Mouse (Mus musculus) midbrain, embryonic 14.5 days (tissue): ENCODE results near the gene Arglu1. TPM values are rescaled to one million over a fixed set of nuclear protein-coding genes. Genes with fewer than 3 reads are reported as not detected.

Experiments used
- ATAC-seq: fragments of 200-750 bp; cut with Nextera tagmentation; 2 replicates; pipeline ENCODE4 v1.8.0; 2017; ENCODE audit warnings: moderate number of reproducible peaks, moderate library complexity; ENCODE audit not compliant: low FRiP score, low TSS enrichment
- DNase-seq: peaks from one replicate; pipeline ENCODE4 v3.0.0-alpha.2; 2015
- H3K27ac ChIP-seq: fragments of 300-500 bp; sonication (generic); replicated peaks from 2 replicates; pipeline ENCODE4 v1.5.1; 2014; ENCODE audit warnings: mild to moderate bottlenecking, low read depth, low read length, moderate library complexity
- H3K27me3 ChIP-seq: fragments of 300-500 bp; sonication (generic); 2 replicates; pipeline ENCODE4 v1.6.1; 2014; ENCODE audit warnings: low read length, control low read depth, mixed read lengths; ENCODE audit not compliant: control insufficient read depth, insufficient read depth
- H3K36me3 ChIP-seq: fragments of 300-500 bp; sonication (generic); 2 replicates; pipeline ENCODE4 v1.6.1; 2014; ENCODE audit warnings: low read length, control low read depth; ENCODE audit not compliant: control insufficient read depth, insufficient read depth
- H3K4me1 ChIP-seq: fragments of 300-500 bp; sonication (generic); 2 replicates; pipeline ENCODE4 v1.6.1; 2014; ENCODE audit warnings: mild to moderate bottlenecking, antibody characterized with exemption, low read length, control low read depth; ENCODE audit not compliant: control insufficient read depth, insufficient read depth
- H3K4me2 ChIP-seq: fragments of 300-500 bp; sonication (generic); 2 replicates; pipeline ENCODE4 v1.6.1; 2014; ENCODE audit warnings: mild to moderate bottlenecking, low read length, moderate library complexity
- H3K4me3 ChIP-seq: fragments of 300-500 bp; sonication (generic); replicated peaks from 2 replicates; pipeline ENCODE4 v1.5.1; 2014; ENCODE audit warnings: low read depth, low read length
- H3K9ac ChIP-seq: fragments of 300-500 bp; sonication (generic); replicated peaks from 2 replicates; pipeline ENCODE4 v1.6.1; 2014; ENCODE audit warnings: mild to moderate bottlenecking, low read length, moderate library complexity
- H3K9me3 ChIP-seq: fragments of 300-500 bp; sonication (generic); 2 replicates; pipeline ENCODE4 v1.6.1; 2016; ENCODE audit warnings: low read length, control low read depth, mixed read lengths; ENCODE audit not compliant: control insufficient read depth
- WGBS: fragments of 180-500 bp; shearing (Covaris S2); extraction: QIAGEN DNeasy Blood & Tissue Kit; methylation state at CpG from one replicate; pipeline ENCODE4 v1.1.7; 2014; 5-methylcytosine and 5-hydroxymethylcytosine counted together
- polyA plus RNA-seq: library from polyadenylated mRNA; unstranded; fragments of >200 nt; fragmentation: Nextera tagmentation; extraction: Ambion mirVana; gene quantifications from 2 replicates; pipeline ENCODE4 v1.2.1, GENCODE M21; 2014

Arglu1 gene
- polyA plus RNA-seq, 1 experiment from 2014 or later: 179 TPM

DNA sequence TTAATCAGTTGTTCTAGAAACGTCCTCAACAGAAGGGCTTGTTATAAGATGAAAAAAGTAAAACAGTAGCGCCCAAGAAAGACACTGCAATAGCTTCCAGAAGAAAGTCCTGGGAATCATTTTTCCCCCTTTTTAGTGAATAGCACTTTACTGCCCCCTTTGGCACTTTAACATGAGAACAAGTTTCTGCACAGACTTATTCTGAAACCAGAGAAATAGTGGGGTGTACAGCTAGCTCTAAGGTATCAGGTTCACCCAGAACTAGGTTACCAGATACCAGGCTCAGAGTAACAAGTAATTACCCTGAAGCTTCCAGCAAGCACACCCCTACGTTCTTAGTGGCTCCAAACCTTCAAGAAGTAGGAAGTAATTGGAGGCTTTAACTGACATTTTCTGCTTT is 43.0 kb downstream of the Arglu1 start:
- no peak overlapping the region for H3K4me2 ChIP-seq
- no peaks in the 10 kb centered on the region for H3K36me3 ChIP-seq
- ATAC-seq: no peak
- peaks cover 77% of the 10 kb centered on the region for H3K27me3 ChIP-seq
- DNase-seq: peak; percentile 64
- no peak overlapping the region for H3K27ac ChIP-seq
- H3K4me3 ChIP-seq: no peak overlapping the region
- 0 out of 2 replicates have a peak, but pooled peaks cover 2% of the 10 kb centered on the region for H3K4me1 ChIP-seq
- WGBS: 78% methylated on average over 3 of the region's 3 CpGs
- H3K9ac ChIP-seq: no peak overlapping the region
- no peaks in the 10 kb centered on the region for H3K9me3 ChIP-seq

DNA sequence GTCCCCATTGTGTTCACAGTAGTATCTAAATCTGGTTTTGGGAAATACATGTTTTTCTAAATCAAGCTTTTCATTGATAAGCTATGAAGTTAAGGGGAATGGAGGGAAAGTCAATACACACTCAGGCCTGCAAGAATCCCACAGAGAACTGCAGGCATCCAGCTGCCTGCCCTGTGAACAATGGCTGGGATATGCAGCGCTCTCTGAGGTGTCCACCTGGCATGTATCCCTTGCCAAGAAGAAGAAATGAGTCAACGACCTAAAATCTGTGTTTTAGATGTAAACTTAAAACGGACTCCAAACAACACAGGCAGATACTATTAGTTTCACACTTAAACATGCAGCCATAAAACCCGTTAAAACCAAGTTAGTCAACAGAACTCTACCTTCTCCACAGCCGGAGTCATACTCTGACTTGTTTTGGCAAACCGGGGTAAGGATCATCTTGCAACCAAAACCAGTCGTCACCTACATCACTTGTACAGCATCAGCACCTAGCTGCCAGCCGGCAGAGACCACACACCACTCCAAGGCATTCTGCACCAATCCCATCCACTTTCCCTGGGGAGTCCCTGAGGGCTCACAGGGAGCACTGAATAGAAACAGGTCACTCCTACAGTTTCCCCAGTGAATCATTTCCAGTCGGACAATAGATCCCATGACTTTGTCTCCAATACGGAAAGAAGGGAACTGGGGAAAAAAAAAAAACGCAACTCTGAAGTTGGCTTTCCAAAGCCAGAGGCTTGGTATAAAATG is 46.0 kb downstream of the Arglu1 start:
- Histone ChIP-seq H3K4me3 (no peak overlapping the region), H3K27ac (no peak overlapping the region), H3K27me3 (peaks cover 58% of the 10 kb centered on the region), H3K9ac (no peak overlapping the region), H3K9me3 (no peaks in the 10 kb centered on the region), H3K4me2 (no peak overlapping the region), H3K36me3 (no peaks in the 10 kb centered on the region), H3K4me1 (peaks cover 10% of the 10 kb centered on the region)
- DNase-seq (no peak), ATAC-seq (no peak)
- WGBS: 85% methylated on average over 11 of the region's 11 CpGs

DNA sequence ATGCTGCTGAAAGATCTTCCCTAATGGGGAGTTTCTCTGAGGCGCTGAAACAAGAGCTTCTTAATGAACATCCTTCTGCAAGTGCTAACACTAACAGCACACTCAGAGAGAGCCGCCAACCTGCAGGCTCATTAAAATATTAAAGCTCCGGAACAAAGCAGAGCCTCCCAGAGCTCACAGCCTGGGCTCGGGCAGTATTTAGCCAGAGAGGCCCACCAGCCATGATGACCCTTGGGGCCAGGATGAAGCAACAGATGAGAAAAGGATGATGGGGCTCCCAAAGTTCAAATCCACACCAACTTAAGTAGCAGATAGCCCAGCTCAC is 50.1 kb downstream of the Arglu1 start:
- Histone ChIP-seq H3K27ac (no peak overlapping the region), H3K4me1 (peaks cover 10% of the 10 kb centered on the region)

DNA sequence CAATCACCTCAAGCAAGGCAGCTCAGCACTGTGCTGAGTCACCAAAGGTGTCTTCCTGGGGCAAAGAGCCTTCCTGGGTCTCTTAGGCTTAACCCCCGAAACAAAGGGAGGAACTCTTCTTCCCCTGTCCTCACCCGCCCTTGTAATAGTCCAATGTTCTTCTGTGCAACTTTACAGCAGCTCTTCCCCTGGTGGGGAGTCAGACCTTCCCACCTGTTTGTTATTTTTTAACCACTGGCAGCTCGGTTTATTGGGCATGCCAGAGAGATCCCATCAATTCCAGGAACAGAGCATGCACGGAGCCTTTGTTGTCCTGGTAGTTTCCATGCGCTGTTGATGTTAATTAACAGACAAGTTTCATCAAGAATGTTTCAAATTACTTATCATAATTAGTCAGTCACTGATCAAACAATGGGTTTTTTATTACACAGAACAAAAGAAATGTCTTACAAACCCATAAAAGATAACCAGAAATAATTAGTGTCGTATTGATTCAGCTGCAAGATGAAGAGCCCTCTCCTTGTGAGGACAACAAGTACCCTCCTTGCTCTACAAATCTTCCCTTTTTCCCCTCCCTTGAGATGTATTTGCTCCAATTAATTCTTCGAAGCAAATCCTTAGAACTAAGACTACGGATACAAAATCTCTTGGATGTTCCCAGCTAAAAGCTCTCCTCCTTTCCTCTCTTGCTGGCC is 50.6 kb downstream of the Arglu1 start:
- DNase-seq (no peak), ATAC-seq (no peak)
- Histone ChIP-seq H3K36me3 (no peaks in the 10 kb centered on the region), H3K9ac (no peak overlapping the region), H3K27me3 (peaks cover 20% of the 10 kb centered on the region; the same call in 1 of the 2 replicates), H3K4me3 (no peak overlapping the region), H3K4me1 (peaks cover 10% of the 10 kb centered on the region), H3K27ac (no peak overlapping the region), H3K4me2 (0 out of 2 replicates have a peak overlapping the region, but pooled peaks have one; percentile 2), H3K9me3 (no peaks in the 10 kb centered on the region)
- WGBS: 54% methylated on average over 8 of the region's 8 CpGs

More for the DNA sequence above, 50.1 kb downstream of the Arglu1 start:
- Histone ChIP-seq H3K4me3 (no peak overlapping the region), H3K9me3 (no peaks in the 10 kb centered on the region), H3K4me2 (0 out of 2 replicates have a peak overlapping the region, but pooled peaks have one; percentile 2), H3K27me3 (peaks cover 23% of the 10 kb centered on the region), H3K36me3 (no peaks in the 10 kb centered on the region), H3K9ac (no peak overlapping the region)
- DNase-seq (peak; percentile 49), ATAC-seq (no peak)
- WGBS: 6% methylated on average over 4 of the region's 4 CpGs

DNA sequence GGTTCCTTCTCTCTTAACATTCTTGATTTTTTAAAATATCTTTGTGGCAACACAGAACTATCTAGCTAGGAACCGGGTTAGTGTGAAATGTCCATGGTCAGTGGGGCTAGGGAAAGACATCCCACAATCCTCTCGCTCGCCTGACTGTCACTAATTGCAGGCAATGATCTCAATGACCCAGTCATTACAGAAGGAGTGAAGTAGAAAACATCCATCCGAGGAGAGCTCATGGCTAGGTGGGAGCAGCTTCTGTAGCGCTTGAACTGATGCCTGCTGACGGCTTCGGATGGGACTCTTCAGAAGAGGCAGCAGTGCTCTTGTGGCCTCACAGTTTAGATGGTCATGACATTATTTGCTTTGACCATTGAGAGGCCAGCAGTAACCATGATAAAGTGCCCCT is 58.9 kb downstream of the Arglu1 start:
- no peak for ATAC-seq
- Histone ChIP-seq H3K27ac (no peak overlapping the region), H3K36me3 (0 out of 2 replicates have a peak, but pooled peaks cover 7% of the 10 kb centered on the region), H3K4me3 (no peak overlapping the region), H3K4me2 (no peak overlapping the region), H3K4me1 (no peaks in the 10 kb centered on the region), H3K27me3 (no peaks in the 10 kb centered on the region), H3K9ac (no peak overlapping the region), H3K9me3 (no peaks in the 10 kb centered on the region)
- DNase-seq: no peak
- WGBS: 87% methylated on average over 7 of the region's 7 CpGs

DNA sequence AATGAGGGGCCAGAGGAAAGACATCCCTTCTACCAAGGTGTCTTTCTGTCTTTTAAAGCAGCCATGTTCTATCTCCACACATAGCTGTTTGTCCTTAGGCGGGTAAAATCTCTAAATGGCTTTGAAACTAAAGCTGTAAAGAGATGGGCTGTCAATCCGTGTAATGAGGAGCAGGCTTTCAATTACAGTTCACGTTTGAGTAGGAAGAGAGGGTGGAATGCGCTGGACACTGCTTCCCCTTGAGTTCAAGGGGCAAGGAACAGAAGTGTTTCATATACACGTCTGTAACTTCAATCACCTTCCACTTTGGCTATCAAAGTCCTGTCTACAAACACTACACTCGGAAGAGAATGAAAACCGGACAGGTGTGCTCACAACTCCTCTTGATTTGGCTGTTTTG is 66.3 kb downstream of the Arglu1 start:
- no peak for DNase-seq
- ATAC-seq: no peak
- no peak overlapping the region for H3K4me3 ChIP-seq
- H3K27ac ChIP-seq: no peak overlapping the region
- H3K9ac ChIP-seq: no peak overlapping the region
- no peak overlapping the region for H3K4me2 ChIP-seq
- no peaks in the 10 kb centered on the region for H3K9me3 ChIP-seq
- H3K27me3 ChIP-seq: no peaks in the 10 kb centered on the region; the same call in 1 of the 2 replicates
- H3K4me1 ChIP-seq: peaks cover 8% of the 10 kb centered on the region; the same call in 1 of the 2 replicates
- peaks cover 22% of the 10 kb centered on the region for H3K36me3 ChIP-seq
- 71% methylated on average over 7 of the region's 7 CpGs for WGBS

DNA sequence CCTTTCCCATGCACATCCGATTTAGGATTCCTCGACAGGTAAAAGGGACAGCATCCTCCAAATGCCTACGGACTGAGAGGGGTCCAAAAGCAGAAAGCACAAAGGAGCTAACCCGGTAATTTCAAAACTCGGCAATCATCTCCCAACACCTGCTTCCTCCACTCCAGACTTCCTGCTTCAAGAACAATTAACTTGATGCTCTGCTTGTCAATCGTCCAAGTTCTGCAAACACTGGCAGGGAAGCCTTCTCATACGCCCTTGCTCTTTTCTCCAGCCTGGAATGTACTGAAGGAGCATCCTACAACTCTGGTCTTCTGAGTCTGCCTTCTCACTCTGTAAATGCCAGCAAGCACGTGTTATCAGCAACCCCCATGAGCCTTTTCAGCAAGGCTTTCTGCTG is 66.8 kb downstream of the Arglu1 start:
- H3K27ac ChIP-seq: no peak overlapping the region
- DNase-seq: no peak

DNA sequence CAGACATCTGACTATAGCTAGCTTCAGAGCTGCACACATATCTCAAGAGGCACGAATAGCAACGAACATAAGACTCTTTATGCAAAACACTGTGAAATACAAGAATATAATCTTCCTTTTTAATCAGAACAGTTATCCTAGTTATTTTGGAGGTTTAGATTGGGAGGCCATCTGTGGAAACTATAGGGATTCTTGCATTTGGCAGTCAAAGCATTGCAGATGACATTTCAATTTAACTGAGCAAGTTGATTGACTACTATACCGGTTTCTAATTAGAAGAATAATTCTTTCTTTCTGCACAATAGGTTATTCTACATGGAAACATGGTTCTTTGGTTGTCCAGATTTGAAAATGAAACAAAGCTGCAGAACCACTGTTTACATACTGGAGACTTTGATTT is 67.8 kb downstream of the Arglu1 start:
- WGBS: 83% methylated on average over 3 of the region's 3 CpGs

More for the DNA sequence above, 66.8 kb downstream of the Arglu1 start:
- Histone ChIP-seq H3K9ac (no peak overlapping the region), H3K4me3 (no peak overlapping the region), H3K4me1 (peaks cover 8% of the 10 kb centered on the region; the same call in 1 of the 2 replicates), H3K9me3 (no peaks in the 10 kb centered on the region), H3K27me3 (no peaks in the 10 kb centered on the region; the same call in 1 of the 2 replicates), H3K4me2 (no peak overlapping the region), H3K36me3 (peaks cover 26% of the 10 kb centered on the region)
- ATAC-seq: no peak
- 65% methylated on average over 8 of the region's 8 CpGs for WGBS

More for the DNA sequence above, 67.8 kb downstream of the Arglu1 start:
- H3K27me3 ChIP-seq: no peaks in the 10 kb centered on the region; the same call in 1 of the 2 replicates
- H3K27ac ChIP-seq: no peak overlapping the region
- H3K9me3 ChIP-seq: no peaks in the 10 kb centered on the region
- peaks cover 26% of the 10 kb centered on the region for H3K36me3 ChIP-seq
- no peak overlapping the region for H3K4me2 ChIP-seq
- H3K4me1 ChIP-seq: peaks cover 8% of the 10 kb centered on the region; the same call in 1 of the 2 replicates
- no peak for DNase-seq
- H3K9ac ChIP-seq: no peak overlapping the region
- no peak overlapping the region for H3K4me3 ChIP-seq
- no peak for ATAC-seq
